Mouse (Mus musculus): ENCODE data around the gene Fndc3c1.

Fndc3c1 gene

GRCm38 (mm10) chrX:106485101-106485651 lies at the start of gene Fndc3c1:
TSS of gene Fndc3c1 (minus strand) at chrX:106485401.
- DNase-seq (ENCODE audit: low read depth, low spot score): peak; percentile 47

DNA sequence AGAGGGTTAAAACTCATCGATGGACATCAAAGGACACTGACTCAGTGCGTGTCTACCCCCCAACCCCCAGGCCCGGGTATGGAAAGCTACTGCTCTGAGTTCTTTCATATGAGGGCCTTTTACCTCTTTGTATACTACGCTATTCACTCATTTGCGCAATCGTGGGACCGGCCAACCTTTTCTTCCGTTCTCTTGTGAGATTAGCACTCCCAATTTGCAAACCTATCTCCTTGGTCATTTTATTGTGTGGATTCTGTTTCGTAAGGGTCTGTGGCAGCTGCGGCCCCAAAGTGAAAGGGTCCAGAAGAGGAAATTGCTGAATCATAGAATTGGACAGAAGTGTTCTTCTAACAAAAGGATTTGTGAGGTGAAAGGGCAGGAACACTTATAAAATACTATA lies 1.2 kb upstream of the Fndc3c1 start:
- DNase-seq (ENCODE audit: low read depth, low spot score): no peak

DNA sequence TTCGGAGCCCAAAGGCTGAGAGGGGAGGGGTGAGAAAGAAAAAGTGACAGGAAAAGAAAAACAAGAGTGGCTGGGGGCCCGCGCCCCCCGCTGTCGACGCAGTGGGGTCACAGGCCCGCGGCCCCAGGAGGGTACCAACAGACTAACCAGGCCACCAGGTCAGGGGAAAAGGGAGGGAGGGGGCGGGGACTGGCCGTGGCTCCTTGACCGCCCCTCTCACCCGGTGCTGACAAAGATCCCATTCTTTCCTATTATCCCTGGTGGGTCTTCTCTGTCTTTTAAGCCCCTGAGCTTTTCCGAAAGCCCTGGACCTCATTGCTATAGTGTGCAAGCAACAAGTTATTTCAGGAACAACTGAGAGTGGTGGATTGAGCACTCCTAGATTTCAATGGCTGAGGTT lies 470 bp upstream of the Fndc3c1 start:
- peak; percentile 2 for DNase-seq (ENCODE audit: low read depth, low spot score)

DNA sequence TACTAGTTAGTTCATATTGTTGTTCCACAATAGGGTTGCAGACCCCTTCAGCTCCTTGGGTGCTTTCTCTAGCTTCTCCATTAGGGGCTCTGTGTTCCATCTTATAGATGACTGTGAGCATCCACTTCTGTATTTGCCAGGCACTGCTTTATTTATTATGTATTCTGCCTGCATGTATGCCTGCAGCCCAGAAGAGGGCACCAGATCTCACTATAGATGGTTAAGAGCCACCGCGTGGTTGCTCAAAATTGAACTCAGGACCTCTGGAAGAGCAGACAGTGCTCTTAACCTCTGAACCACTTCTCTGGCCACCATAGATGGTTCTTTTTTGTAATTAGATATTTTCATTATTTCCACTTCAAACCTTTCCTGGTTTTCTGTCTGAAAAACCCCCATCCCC lies 5.3 kb downstream of the Fndc3c1 start:
- peak; percentile 53 for DNase-seq (ENCODE audit: low read depth, low spot score)

- peak; percentile 3 for DNase-seq (ENCODE audit: low read depth, low spot score)
These were observed 99.9 kb downstream of the Fndc3c1 start for GRCm38 (mm10) chrX:106385304-106385703.

GRCm38 (mm10) chrX:106380608-106381007 lies 104.6 kb downstream of the Fndc3c1 start:
- peak; percentile 5 for DNase-seq (ENCODE audit: low read depth, low spot score)
